Mouse (Mus musculus) mature B cell (primary cell): ENCODE results near the gene Cdpf1.

Experiments
- in situ Hi-C: fragments of 300-500 bp; cut with MboI; formaldehyde crosslinking; loops from 2 replicates; pipeline ENCODE4 v1.14.3; 2019

The Cdpf1 gene

DNA sequence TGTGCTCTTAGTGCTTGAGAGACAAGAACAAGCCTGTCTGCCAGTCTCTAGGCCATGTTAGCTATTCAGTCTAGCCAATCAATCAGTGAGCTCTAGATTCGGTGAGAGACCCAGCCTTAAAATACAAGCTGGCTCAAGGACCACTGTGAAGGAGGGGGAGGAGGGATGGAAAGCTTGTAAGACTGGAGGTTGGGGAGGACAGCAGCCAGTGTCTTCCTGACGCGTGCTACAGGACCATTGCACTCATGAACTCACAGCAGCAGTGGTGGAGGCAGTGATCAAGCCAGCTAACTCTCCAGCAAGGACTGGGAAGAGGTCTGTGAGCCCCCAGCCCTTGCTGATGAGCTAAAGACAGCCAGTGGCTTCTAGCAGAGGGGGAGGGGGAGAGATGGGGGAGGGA lies 46.5 kb downstream of the Cdpf1 start:
- in situ Hi-C loops, result no loop called here

GRCm38 (mm10) chr15:85762761-85763160 lies 48.7 kb downstream of the Cdpf1 start:
- in situ Hi-C loops, result no loop called here

GRCm38 (mm10) chr15:85757768-85758167 lies 53.7 kb downstream of the Cdpf1 start:
- in situ Hi-C loops, result no loop called here
